Comparison of ENCODE assay signal across 16 mouse cellular contexts in the genomic region with DNA sequence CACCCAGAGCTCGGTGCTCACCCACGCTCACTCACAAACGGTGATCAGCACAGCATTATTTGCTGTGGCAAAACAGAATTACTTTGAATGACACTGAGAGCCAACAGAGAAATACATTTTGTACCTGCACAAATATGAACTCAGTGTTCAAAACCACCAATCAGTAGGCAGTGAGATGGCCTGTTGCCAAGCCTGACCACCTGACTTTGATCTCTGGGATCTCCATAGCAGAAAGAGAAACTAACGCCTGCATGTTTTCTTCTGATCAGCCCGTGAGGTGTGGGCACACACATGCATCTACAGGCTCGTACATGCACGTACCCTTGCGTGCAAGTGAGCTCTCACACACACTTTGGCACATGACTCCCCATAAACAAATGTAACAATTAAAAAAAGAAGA.
A peak's percentile ranks its signal among the peaks of the same experiment; 100 is the strongest.
DNase-seq lines count a peak whose midpoint lies in the region.
"Had no signal": no experiment of that assay in that cellular context is flagged by ENCODE, and none has a peak within 500 bp of the region (broad histone marks: within the 10 kb centered on the region; RNA-seq: fewer than 3 reads in every experiment).

No protein-coding gene starts in this region.

- peak; percentile 37 to 41 for DNase-seq in lung, adult 18-20 months
- no peak for DNase-seq in lung, postnatal 10 days
- DNase-seq in lung, postnatal 36 days = peak; percentile 60
- no peak for DNase-seq in lung, postnatal 25 days (ENCODE audit: low spot score)
- peak; percentile 48 for DNase-seq in naive thymus-derived CD4-positive, alpha-beta T cell, adult 2 months (ENCODE audit: low read depth)
- DNase-seq in testis, postnatal 10 days (ENCODE audit: low spot score) = no peak
- no peak for DNase-seq in ovary, postnatal 14 days (ENCODE audit: low spot score)
- DNase-seq: adrenal gland, postnatal 10 days; adrenal gland, postnatal 36 days; B cell, adult 2 months; cerebellum, adult 18-20 months; cerebellum, adult 9-11 months; cerebellum, postnatal 25 days; forebrain, postnatal 0 days; gastrocnemius, postnatal 10 days; gastrocnemius, postnatal 36 days had no signal

Comparison
In these comparisons a context has a peak if more than half of its experiments do, and no peak if none do; other contexts are left out.
1. DNase-seq: peak in lung, adult 18-20 months (2 of 2), lung, postnatal 36 days (single experiment) and naive thymus-derived CD4-positive, alpha-beta T cell, adult 2 months (single experiment); none in lung, postnatal 10 days (single experiment), lung, postnatal 25 days (single experiment), testis, postnatal 10 days (single experiment) and ovary, postnatal 14 days (single experiment).